Mouse (Mus musculus) erythroblast, embryonic 14.5 days (primary cell): ENCODE data around the gene Mpc1.
"Not testable (repeated sequence)": the region's sequence is repeated elsewhere in the genome, so short reads cannot be mapped to it uniquely, and the experiment has no call there.

Experiments
- GATA1 ChIP-seq: IDR thresholded peaks from 2 replicates; pipeline ENCODE4 v1.6.1; 2012; ENCODE audit warnings: low read length, inconsistent platforms, mixed read lengths
- TAL1 ChIP-seq: IDR thresholded peaks from 3 replicates; pipeline ENCODE4 v1.6.1; 2012; ENCODE audit warnings: low read length, inconsistent platforms, mixed read lengths

- TF ChIP-seq GATA1, TAL1: not testable (repeated sequence)
Observed at GRCm38 (mm10) chr17:8326877-8327276, 44.2 kb downstream of the Mpc1 start.
